Mouse (Mus musculus): ENCODE results near the gene Vwa2. TPM values are rescaled to one million over a fixed set of nuclear protein-coding genes. Genes with fewer than 3 reads are reported as not detected.
A peak's percentile ranks its signal among the peaks of the same experiment; 100 is the strongest.

Vwa2 gene
- polyA plus RNA-seq, 1 experiment from 2014 or later, result 0.11 TPM

DNA sequence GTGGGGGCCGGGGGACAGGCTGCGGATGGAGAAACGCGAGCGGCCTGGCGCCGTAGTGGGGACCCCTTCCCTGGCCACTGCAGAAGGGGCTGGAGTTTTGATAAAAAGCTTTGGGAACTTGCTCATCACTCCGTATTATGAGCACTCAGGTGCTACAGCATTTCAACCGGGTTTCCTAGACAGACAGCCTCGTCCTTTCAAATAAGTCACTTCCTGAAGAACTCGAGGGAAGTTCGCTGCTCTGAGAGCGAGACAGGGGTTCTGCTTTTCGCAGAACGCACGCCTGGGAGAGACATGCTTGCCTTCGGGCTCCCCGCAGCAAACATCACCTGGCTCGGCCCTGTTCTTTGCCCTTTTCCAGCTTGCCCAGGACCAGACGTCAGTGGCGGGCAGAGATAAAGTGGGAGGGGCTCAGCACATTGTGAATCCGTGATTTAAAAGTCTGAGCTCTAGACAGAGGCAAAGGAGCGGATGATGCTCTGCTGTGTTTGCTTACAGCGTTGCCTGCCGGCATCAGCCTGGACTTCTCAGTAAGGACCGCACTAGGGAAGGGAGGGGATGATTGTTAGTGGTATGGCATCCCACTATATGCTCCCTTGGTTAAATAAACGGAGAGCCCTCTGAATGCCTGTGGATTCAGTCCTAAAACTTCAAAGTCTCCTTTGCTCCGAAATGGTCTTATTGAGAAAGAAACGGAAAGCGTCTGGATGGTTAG lies 709 bp downstream of the Vwa2 start:
- H3K27me3 ChIP-seq (replicated peaks), result peaks cover 83% of the 10 kb centered on the region
- no peaks in the 10 kb centered on the region for H3K9me3 ChIP-seq (replicated peaks)
- no peak overlapping the region for H3K27ac ChIP-seq
- no peak for ATAC-seq
- H3K9ac ChIP-seq, result no peak overlapping the region
- H3K4me3 ChIP-seq, result peak overlapping the region; percentile 38
- WGBS (ENCODE audit: insufficient replicate concordance), result 12% methylated on average over 30 of the region's 30 CpGs
- peaks cover 6% of the 10 kb centered on the region for H3K4me1 ChIP-seq
- H3K4me2 ChIP-seq, result peak overlapping the region; percentile 68
- no peaks in the 10 kb centered on the region for H3K36me3 ChIP-seq

- Histone ChIP-seq H3K4me2 (no peak overlapping the region), H3K9me3 (replicated peaks) (no peaks in the 10 kb centered on the region), H3K27me3 (replicated peaks) (peaks cover 87% of the 10 kb centered on the region), H3K36me3 (no peaks in the 10 kb centered on the region), H3K9ac (no peak overlapping the region), H3K4me3 (no peak overlapping the region), H3K27ac (no peak overlapping the region), H3K4me1 (peaks cover 6% of the 10 kb centered on the region)
- WGBS (ENCODE audit: insufficient replicate concordance), result 63% methylated on average over 6 of the region's 6 CpGs
- no peak for ATAC-seq
These were observed 3.3 kb downstream of the Vwa2 start for GRCm38 (mm10) chr19:56877364-56877763.

- Histone ChIP-seq H3K9ac (no peak overlapping the region), H3K4me1 (no peaks in the 10 kb centered on the region), H3K9me3 (replicated peaks) (no peaks in the 10 kb centered on the region), H3K4me2 (no peak overlapping the region), H3K4me3 (no peak overlapping the region), H3K27me3 (replicated peaks) (0 out of 2 replicates have a peak, but pooled peaks cover 5% of the 10 kb centered on the region), H3K27ac (no peak overlapping the region), H3K36me3 (no peaks in the 10 kb centered on the region)
- ATAC-seq, result no peak
- WGBS (ENCODE audit: insufficient replicate concordance), result 69% methylated on average over 10 of the region's 10 CpGs
These were observed 13.8 kb downstream of the Vwa2 start for GRCm38 (mm10) chr19:56887879-56888278.

DNA sequence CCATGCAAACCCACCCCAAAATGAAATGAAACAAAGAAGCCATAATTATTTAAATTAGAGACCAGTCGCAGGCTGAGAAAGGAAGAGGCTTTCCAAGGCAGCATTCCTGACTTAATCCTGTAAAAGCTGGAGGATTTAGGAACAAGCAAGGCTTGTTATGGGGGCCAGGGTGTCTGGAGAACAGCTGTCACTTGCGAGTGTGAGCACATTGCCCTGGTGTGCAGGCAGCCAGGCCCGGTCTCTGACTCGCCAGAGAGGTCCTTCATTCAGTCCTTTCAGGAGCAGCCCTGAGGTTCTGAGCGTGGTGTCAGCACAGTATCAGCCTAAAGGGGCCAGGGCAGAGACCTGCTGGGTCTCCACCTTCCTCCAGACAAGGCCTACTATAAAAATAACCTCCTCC lies 14.6 kb downstream of the Vwa2 start:
- WGBS (ENCODE audit: insufficient replicate concordance), result 57% methylated on average over 5 of the region's 5 CpGs

GRCm38 (mm10) chr19:56891438-56891837 lies 17.4 kb downstream of the Vwa2 start:
- H3K27me3 ChIP-seq (replicated peaks), result no peaks in the 10 kb centered on the region
- no peak overlapping the region for H3K27ac ChIP-seq
- WGBS (ENCODE audit: insufficient replicate concordance), result 45% methylated on average over 2 of the region's 2 CpGs
- no peak overlapping the region for H3K4me3 ChIP-seq
- H3K9me3 ChIP-seq (replicated peaks), result no peaks in the 10 kb centered on the region
- H3K4me2 ChIP-seq, result no peak overlapping the region
- H3K4me1 ChIP-seq, result no peaks in the 10 kb centered on the region
- ATAC-seq, result no peak
- no peak overlapping the region for H3K9ac ChIP-seq
- no peaks in the 10 kb centered on the region for H3K36me3 ChIP-seq

More for the DNA sequence above, 14.6 kb downstream of the Vwa2 start:
- Histone ChIP-seq H3K9me3 (replicated peaks) (no peaks in the 10 kb centered on the region), H3K4me3 (no peak overlapping the region), H3K9ac (no peak overlapping the region), H3K27me3 (replicated peaks) (0 out of 2 replicates have a peak, but pooled peaks cover 1% of the 10 kb centered on the region), H3K27ac (no peak overlapping the region), H3K4me2 (no peak overlapping the region), H3K36me3 (no peaks in the 10 kb centered on the region), H3K4me1 (no peaks in the 10 kb centered on the region)
- ATAC-seq, result no peak

- no peak for ATAC-seq
- no peak overlapping the region for H3K9ac ChIP-seq
- H3K27me3 ChIP-seq (replicated peaks), result no peaks in the 10 kb centered on the region
- no peak overlapping the region for H3K4me3 ChIP-seq
- no peak overlapping the region for H3K27ac ChIP-seq
- H3K36me3 ChIP-seq, result no peaks in the 10 kb centered on the region
- H3K4me2 ChIP-seq, result no peak overlapping the region
- WGBS (ENCODE audit: insufficient replicate concordance), result 69% methylated on average over 5 of the region's 5 CpGs
- no peaks in the 10 kb centered on the region for H3K4me1 ChIP-seq
- H3K9me3 ChIP-seq (replicated peaks), result no peaks in the 10 kb centered on the region
These were observed 18.5 kb downstream of the Vwa2 start for GRCm38 (mm10) chr19:56892586-56892985.

DNA sequence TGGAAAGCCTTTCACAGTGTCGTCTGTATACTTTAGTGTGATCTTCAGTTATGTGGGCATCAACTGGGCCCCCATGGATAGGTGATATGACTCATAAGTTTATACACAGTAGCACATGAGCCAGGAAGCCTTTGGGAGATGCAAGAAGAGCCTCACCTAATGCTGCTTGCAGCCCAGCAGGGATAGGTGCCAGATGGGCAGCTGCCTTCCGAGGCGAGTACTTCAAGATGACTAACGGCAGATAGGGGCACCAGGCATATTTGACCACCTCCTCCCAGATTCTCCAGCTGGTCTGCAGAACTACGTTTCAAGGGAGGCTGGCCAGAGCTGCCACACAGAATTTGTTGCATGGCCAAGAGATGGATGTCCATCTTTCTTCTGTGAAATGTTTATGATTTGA lies 19.3 kb downstream of the Vwa2 start:
- H3K27me3 ChIP-seq (replicated peaks), result no peaks in the 10 kb centered on the region
- 58% methylated on average over 5 of the region's 5 CpGs for WGBS (ENCODE audit: insufficient replicate concordance)
- H3K4me3 ChIP-seq, result no peak overlapping the region
- H3K9ac ChIP-seq, result no peak overlapping the region
- ATAC-seq, result no peak
- H3K4me2 ChIP-seq, result no peak overlapping the region
- H3K27ac ChIP-seq, result no peak overlapping the region
- H3K4me1 ChIP-seq, result no peaks in the 10 kb centered on the region
- no peaks in the 10 kb centered on the region for H3K36me3 ChIP-seq
- no peaks in the 10 kb centered on the region for H3K9me3 ChIP-seq (replicated peaks)

GRCm38 (mm10) chr19:56897654-56898053 lies 23.6 kb downstream of the Vwa2 start:
- 72% methylated on average over 16 of the region's 16 CpGs for WGBS (ENCODE audit: insufficient replicate concordance)
- H3K9me3 ChIP-seq (replicated peaks), result no peaks in the 10 kb centered on the region
- no peak overlapping the region for H3K4me3 ChIP-seq
- H3K27ac ChIP-seq, result no peak overlapping the region
- H3K4me2 ChIP-seq, result no peak overlapping the region
- H3K36me3 ChIP-seq, result no peaks in the 10 kb centered on the region
- no peaks in the 10 kb centered on the region for H3K4me1 ChIP-seq
- no peak for ATAC-seq
- peaks cover 7% of the 10 kb centered on the region; the same call in 1 of the 2 replicates for H3K27me3 ChIP-seq (replicated peaks)
- no peak overlapping the region for H3K9ac ChIP-seq

DNA sequence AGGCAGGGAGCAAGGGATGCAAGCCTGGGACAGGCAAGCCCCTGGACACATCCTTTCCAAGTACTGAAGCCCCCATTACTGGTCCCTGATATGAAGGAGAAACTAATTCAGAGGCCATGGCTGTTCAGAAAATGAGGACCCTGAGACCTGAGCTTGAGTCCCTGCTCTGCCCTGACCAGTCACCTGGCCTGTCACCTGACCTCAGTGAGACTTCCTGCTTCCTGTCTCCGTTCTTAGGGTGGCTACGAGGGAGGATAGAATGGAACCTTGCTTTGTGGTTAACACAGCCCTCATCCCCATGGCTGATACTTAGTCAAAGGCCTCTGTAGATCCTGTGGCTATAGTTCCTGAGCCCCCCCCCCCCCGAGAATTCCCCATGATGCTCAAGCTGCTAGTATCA lies 30.0 kb downstream of the Vwa2 start:
- ATAC-seq, result no peak
- no peak overlapping the region for H3K27ac ChIP-seq
- H3K4me1 ChIP-seq, result no peaks in the 10 kb centered on the region
- H3K4me2 ChIP-seq, result no peak overlapping the region
- H3K9ac ChIP-seq, result no peak overlapping the region
- H3K27me3 ChIP-seq (replicated peaks), result peaks cover 7% of the 10 kb centered on the region
- no peaks in the 10 kb centered on the region for H3K9me3 ChIP-seq (replicated peaks)
- H3K4me3 ChIP-seq, result no peak overlapping the region
- no peaks in the 10 kb centered on the region for H3K36me3 ChIP-seq
- WGBS (ENCODE audit: insufficient replicate concordance), result 33% methylated on average over 3 of the region's 3 CpGs

GRCm38 (mm10) chr19:56905395-56905794 lies 31.3 kb downstream of the Vwa2 start:
- no peak overlapping the region for H3K4me3 ChIP-seq
- no peak for ATAC-seq
- peaks cover 7% of the 10 kb centered on the region for H3K27me3 ChIP-seq (replicated peaks)
- no peak overlapping the region for H3K4me2 ChIP-seq
- no peaks in the 10 kb centered on the region for H3K9me3 ChIP-seq (replicated peaks)
- 70% methylated on average over 7 of the region's 7 CpGs for WGBS (ENCODE audit: insufficient replicate concordance)
- H3K9ac ChIP-seq, result no peak overlapping the region
- H3K4me1 ChIP-seq, result no peaks in the 10 kb centered on the region
- H3K27ac ChIP-seq, result no peak overlapping the region
- no peaks in the 10 kb centered on the region for H3K36me3 ChIP-seq

GRCm38 (mm10) chr19:56907850-56908249 lies 33.8 kb downstream of the Vwa2 start:
- Histone ChIP-seq H3K27ac (no peak overlapping the region), H3K4me2 (no peak overlapping the region), H3K27me3 (replicated peaks) (no peaks in the 10 kb centered on the region; the same call in 1 of the 2 replicates), H3K36me3 (no peaks in the 10 kb centered on the region), H3K4me1 (no peaks in the 10 kb centered on the region), H3K9me3 (replicated peaks) (no peaks in the 10 kb centered on the region), H3K9ac (no peak overlapping the region), H3K4me3 (no peak overlapping the region)
- no peak for ATAC-seq
- 21% methylated on average over 3 of the region's 3 CpGs for WGBS (ENCODE audit: insufficient replicate concordance)

DNA sequence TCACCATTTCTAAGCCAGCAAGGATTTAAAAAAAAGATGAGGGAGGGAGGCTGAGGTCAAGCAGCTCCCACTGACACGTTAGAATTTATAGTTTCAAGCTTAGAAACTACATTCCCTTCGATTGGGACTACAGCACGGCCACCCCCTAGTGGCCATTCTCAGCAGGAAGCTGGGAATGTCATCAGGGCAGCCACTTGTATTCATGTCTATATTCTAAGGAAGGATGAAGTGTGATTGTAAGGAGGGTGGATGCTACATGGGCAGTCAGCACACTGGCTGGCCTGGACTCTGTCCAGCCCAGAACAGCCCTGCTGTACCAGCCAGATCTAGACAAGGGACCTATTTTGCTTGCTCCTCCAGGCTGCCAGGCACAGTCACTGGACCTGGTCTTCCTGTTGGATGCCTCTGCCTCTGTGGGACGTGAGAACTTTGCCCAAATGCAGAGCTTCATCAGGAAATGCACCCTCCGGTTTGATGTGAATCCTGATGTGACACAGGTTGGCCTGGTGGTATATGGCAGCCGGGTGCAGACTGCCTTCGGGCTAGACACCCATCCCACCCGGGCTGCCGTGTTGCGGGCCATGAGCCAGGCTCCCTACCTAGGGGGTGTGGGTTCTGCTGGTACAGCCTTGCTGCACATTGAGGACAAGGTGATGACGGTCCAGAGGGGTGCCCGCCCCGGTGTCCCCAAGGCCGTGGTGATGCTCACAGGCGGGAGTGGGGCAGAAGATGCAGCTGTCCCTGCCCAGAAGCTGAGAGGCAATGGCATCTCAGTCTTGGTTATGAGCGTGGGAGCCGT lies 34.6 kb downstream of the Vwa2 start:
- H3K36me3 ChIP-seq, result no peaks in the 10 kb centered on the region

More for the DNA sequence above, 34.6 kb downstream of the Vwa2 start:
- H3K4me2 ChIP-seq, result no peak overlapping the region
- H3K27me3 ChIP-seq (replicated peaks), result no peaks in the 10 kb centered on the region; the same call in 1 of the 2 replicates
- no peak for ATAC-seq
- WGBS (ENCODE audit: insufficient replicate concordance), result 57% methylated on average over 17 of the region's 17 CpGs
- no peak overlapping the region for H3K27ac ChIP-seq
- H3K4me3 ChIP-seq, result no peak overlapping the region
- H3K9ac ChIP-seq, result no peak overlapping the region
- H3K9me3 ChIP-seq (replicated peaks), result no peaks in the 10 kb centered on the region
- H3K4me1 ChIP-seq, result no peaks in the 10 kb centered on the region

Data from liver, embryonic 12.5 days (tissue).